Mouse (Mus musculus) C2C12 (cell line): ENCODE results near the gene Pdcl3.

Experiments used
- CTCF ChIP-seq: IDR thresholded peaks from one replicate; pipeline ENCODE4 v1.5.1; 2011; ENCODE audit not compliant: control insufficient read depth, insufficient read depth, insufficient read length
- FOSL1 ChIP-seq: IDR thresholded peaks from one replicate; pipeline ENCODE4 v1.8.0; 2011; ENCODE audit warnings: mild to moderate bottlenecking, low read length; ENCODE audit not compliant: poor library complexity, insufficient read depth, severe bottlenecking
- USF1 ChIP-seq: IDR thresholded peaks from one replicate; pipeline ENCODE4 v1.6.1; 2011; ENCODE audit warnings: low read depth, mild to moderate bottlenecking, control low read depth, moderate library complexity

DNA sequence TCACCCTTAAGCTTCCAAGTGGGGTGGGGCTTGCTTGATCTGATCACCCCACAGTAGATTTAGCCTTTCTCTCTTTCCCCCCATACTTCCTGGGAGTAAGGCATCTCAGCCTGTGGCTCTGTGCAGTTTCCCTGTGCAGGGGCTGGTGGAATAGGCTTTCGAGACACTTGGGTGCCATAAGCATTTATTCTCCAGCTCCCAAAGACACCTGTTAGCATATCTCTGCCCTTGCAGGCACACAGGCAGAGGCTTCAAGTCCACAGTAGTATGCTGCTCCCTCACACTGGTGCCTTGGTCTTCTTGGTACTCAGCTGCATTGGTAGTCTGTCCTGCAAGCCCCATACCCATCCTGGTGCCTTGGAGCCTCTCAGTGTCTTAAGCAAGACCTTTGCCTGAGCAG lies 40.4 kb downstream of the Pdcl3 start:
- no peak for TF ChIP-seq CTCF
- no peak for TF ChIP-seq USF1
- no peak for TF ChIP-seq FOSL1
